Mouse (Mus musculus) neural tube, embryonic 10.5 days (tissue): ENCODE measurements around the gene Eya4.

Experiments
- DNase-seq: peaks from one replicate; pipeline ENCODE4 v3.0.0-alpha.2; 2017; ENCODE audit warnings: low spot score; ENCODE audit errors: extremely low spot score

Eya4 gene

GRCm38 (mm10) chr10:23159138-23159537 is 191.4 kb downstream of the Eya4 start:
- no peak for DNase-seq

- DNase-seq = no peak
Measured at GRCm38 (mm10) chr10:23156866-23157625, 193.5 kb downstream of the Eya4 start.

- DNase-seq = no peak
Measured at GRCm38 (mm10) chr10:23150401-23150800, 200.2 kb downstream of the Eya4 start.

DNA sequence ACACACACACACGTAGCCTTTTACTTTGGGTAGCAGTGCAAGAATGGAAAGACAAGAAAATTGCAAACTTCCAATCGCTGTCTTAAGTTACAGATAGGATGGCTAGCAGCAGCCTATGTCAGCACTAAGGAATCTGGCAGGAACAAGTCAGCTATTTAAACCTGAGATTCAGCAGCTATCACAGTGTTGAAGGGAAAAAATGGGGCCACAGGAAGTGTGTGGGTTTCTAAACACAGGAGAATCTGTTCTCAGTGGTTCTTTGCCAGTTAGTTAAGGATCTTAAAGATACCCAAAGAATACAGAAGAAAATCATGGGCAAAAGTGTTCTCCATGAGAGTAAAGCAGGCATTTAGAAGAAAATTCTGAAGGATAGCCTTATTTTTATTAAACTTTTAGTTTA is 206.0 kb downstream of the Eya4 start:
- no peak for DNase-seq

- no peak for DNase-seq
Measured at GRCm38 (mm10) chr10:23127947-23128346, 222.6 kb downstream of the Eya4 start.

- DNase-seq = no peak
Measured at GRCm38 (mm10) chr10:23127151-23127550, 223.4 kb downstream of the Eya4 start.

- no peak for DNase-seq
Measured at GRCm38 (mm10) chr10:23126529-23126928, 224.1 kb downstream of the Eya4 start.

DNA sequence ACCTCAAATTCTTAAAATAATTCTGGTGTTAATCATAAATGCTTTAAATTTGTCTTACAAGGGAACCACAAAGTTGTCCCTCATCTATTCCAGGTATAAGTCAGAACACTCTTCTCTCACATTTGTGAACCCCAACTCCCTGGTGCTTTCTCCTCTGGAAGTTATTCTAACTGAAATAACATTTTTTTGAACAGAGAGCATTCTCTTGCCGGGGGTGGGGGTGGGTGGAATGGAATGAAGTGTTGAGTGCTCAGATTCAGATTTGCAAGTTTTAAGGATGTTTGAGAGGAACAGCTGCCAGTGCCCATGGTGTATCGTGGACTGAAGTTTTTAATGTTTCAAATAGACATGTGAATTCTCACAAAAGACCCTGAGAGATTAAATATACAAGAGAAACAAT is 230.1 kb downstream of the Eya4 start:
- no peak for DNase-seq

DNA sequence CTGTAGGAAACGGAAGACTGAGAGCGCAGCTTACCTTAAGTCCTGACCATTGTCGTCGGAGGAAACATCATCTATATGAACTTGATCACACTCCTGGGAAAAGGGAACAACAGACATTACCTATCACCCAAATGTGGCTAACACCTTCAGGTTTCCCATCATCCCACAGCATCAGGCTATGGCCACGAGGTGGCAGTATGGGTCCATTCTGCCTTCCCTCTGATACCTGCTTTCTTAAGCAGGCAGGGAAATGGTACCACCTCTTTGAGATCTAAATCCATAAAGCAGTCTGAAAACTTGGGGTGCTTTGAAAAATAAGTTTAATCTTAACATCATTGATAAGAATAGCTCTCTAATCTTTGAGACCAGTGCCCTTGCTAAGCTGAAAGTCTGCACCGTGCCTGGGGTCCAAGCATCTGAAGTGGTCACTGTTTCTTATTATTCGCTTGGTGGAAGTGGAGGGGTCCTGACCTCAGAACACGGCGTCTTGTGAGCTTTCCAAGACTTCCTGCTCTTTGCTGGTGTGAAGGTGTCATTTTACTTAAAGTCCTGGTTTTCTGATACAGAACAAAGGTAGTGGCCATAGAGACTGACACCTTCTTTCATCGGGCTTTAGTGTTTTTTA is 233.7 kb downstream of the Eya4 start:
- DNase-seq = peak; percentile 73

GRCm38 (mm10) chr10:23116063-23116462 is 234.5 kb downstream of the Eya4 start:
- no peak for DNase-seq

DNA sequence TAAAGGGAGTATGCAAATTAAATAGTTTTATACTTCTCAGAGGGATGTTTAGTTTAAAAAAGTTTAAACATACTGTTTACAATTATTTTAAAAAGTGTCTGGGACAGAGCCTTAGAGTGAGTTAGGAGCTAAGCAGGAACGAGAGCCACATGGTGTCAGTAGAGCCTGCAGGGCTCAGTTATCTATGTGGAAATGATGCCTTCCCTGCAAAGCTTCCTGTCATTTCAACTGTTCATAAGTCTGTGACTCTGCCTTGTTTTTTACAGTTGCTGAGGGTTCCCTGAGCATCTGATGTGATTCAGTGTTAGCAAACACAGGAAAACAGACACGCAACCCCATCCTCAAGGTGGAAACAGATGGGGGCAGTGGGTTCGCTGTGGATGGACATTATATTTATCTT is 235.3 kb downstream of the Eya4 start:
- DNase-seq = no peak

DNA sequence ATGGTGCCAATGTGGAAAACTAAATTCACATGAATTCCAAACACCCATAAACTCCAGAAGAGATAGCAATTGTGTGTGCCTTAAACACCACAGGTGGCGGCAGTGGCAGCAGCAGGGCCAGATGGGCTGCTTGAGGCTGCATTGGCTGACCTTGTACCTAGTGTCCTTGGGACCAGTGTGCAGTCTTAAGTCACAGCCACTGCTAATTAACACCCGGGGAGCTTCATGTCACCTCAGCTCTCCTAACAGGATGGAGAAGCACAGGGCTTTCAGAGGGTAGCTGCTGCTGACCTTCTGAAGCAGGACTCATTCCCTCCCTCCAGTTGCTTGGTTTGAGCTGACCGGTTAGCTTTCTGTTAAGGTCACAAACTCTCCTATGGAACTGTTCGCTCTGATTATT is 242.5 kb downstream of the Eya4 start:
- DNase-seq = no peak

DNA sequence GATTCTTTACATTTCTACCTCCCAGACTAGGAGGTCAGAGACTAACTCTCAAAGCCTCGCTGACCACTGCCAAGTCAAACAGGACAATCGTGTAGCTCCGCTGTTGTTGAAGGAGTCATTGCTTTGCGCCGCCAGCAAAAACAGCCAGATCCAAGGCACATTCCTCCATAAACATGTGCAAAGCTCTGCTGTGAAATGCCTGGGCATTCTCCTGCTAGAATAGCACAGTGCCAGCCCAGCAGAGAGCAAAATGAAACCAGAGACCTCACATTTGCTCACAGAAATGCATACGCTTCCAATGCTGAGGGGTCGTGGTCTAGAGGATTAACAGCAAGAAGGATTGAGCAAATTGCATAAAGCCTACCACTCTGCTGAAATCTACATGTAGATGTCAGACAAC is 258.1 kb downstream of the Eya4 start:
- no peak for DNase-seq

- no peak for DNase-seq
Measured at GRCm38 (mm10) chr10:23091552-23091951, 259.0 kb downstream of the Eya4 start.

DNA sequence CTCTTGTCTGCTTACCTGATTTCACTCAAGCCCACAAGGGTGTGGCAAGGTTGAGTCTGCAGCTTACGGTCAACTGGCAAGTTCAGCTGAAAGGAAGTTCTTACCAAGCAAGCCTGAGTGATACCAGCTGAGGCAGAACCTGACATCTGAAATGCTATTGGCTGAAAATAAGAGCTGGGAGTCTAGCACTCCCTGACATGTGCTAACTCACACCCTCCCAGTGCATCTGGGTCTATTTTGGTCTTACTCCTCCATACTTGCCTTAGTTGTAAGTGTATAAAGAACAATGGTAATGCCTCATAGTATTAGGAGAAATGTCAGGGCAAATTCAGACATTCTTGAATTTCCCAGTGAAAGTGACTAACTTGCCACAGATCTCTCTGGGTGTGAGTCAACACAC is 260.3 kb downstream of the Eya4 start:
- no peak for DNase-seq

DNA sequence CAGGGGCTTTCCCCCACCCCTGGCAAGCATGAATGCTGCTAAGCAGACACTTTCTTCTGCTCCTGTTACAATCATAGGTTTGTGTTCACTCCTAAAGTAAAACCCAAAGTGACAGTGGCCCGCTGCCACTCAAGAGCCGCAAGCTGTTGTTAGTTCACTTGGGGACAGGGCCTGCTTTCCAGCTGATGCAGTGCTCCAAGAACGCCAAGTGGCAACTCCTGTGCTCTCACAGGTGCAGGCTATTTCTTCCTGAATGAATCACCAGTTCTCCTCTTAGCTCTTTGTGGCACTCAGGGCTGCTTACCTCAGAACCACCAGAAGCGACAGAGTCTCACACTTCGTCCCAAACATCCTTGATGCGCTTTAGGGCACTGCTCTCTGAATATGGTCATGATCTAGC is 261.3 kb downstream of the Eya4 start:
- no peak for DNase-seq

- no peak for DNase-seq
Measured at GRCm38 (mm10) chr10:23088764-23089163, 261.8 kb downstream of the Eya4 start.

DNA sequence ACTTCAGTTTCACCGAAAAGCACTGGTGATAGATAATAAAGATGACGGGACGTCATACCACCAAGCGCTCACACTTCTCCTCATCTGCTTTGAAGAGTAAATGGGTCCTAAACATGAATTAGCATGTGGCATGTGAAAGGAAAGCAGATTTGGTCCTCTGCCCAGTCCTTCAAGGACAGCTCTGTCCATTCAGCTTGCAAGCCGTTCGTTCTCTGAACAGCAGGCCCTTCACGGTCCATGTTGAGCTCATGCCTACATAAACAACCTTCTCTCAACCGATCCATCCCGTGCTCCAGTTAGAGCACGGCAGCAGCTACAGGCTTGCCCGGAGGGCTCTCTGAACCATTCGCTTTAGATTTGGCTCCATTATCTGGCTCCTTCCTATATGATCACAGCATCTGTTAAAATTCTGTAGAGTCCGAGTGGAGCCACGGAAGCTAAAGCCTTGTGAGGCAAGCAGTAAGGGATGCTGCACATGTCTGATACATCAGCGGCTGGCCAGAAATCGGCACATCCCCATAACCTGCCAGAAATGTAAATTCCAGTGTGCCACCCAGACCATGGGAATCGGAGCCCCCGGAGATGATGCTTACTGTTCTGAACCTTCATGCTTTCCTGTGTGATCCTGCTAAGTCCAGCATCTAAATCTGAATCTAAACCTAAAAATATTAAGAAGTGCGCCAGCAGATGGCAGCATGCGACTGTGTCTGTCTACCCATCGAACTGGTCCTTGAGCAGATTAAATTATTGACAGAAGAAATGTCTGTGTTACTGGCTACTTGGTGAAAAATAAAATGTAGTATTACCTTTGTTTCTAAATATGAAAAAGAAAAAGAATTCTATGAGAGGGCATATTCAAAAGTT is 264.0 kb downstream of the Eya4 start:
- DNase-seq = peak; percentile 63

- no peak for DNase-seq
Measured at GRCm38 (mm10) chr10:23081548-23081828, 269.1 kb downstream of the Eya4 start.

- DNase-seq = peak; percentile 91
Measured at GRCm38 (mm10) chr10:23080749-23081547, 269.6 kb downstream of the Eya4 start.

- DNase-seq = no peak
Measured at GRCm38 (mm10) chr10:23076691-23077385, 273.7 kb downstream of the Eya4 start.
